Mouse (Mus musculus) brain, embryonic 14.5 days (tissue): ENCODE measurements around the gene Cadps. TPM values are rescaled to one million over a fixed set of nuclear protein-coding genes. Genes with fewer than 3 reads are reported as not detected.

Source experiments
- DNase-seq: peaks from one replicate; pipeline ENCODE4 v3.0.0-alpha.2; 2011; ENCODE audit warnings: low read depth
- CTCF ChIP-seq: fragments of 200-500 bp; IDR thresholded peaks from 2 replicates; pipeline ENCODE4 v1.5.1; 2012; ENCODE audit warnings: inconsistent platforms, mild to moderate bottlenecking, moderate library complexity, borderline replicate concordance; ENCODE audit not compliant: insufficient read depth, insufficient read length; ENCODE audit errors: extremely low read depth
- POLR2A ChIP-seq: fragments of 200-500 bp; IDR thresholded peaks from 2 replicates; pipeline ENCODE4 v1.6.1; 2012; ENCODE audit warnings: mild to moderate bottlenecking, inconsistent platforms, borderline replicate concordance; ENCODE audit not compliant: poor library complexity, insufficient read depth, insufficient read length, severe bottlenecking; ENCODE audit errors: extremely low read depth
- polyA plus RNA-seq: library from polyadenylated mRNA; depleted of rRNA; stranded (reverse); fragments of >200 nt; gene quantifications from 2 replicates; pipeline ENCODE4 v1.2.3, GENCODE M21; 2012

The Cadps gene
- polyA plus RNA-seq, 1 experiment = 146 TPM

GRCm38 (mm10) chr14:12690201-12690600 is 132.7 kb downstream of the Cadps start:
- DNase-seq = peak; percentile 14
- TF ChIP-seq POLR2A (no peak), CTCF (no peak)

GRCm38 (mm10) chr14:12685015-12685414 is 137.9 kb downstream of the Cadps start:
- DNase-seq = no peak
- TF ChIP-seq CTCF = no peak

- TF ChIP-seq POLR2A (no peak), CTCF (no peak)
- peak; percentile 75 for DNase-seq
Measured at GRCm38 (mm10) chr14:12680819-12681638, 141.8 kb downstream of the Cadps start.

GRCm38 (mm10) chr14:12661430-12661829 is 161.4 kb downstream of the Cadps start:
- DNase-seq = no peak
- TF ChIP-seq POLR2A (no peak), CTCF (no peak)

- peak; percentile 25 for DNase-seq
- TF ChIP-seq POLR2A = no peak
Measured at GRCm38 (mm10) chr14:12657351-12657750, 165.5 kb downstream of the Cadps start.

- TF ChIP-seq CTCF (no peak), POLR2A (no peak)
- DNase-seq = peak; percentile 82
Measured at GRCm38 (mm10) chr14:12642868-12643512, 179.9 kb downstream of the Cadps start.

- no peak for DNase-seq
- TF ChIP-seq CTCF = no peak
- no peak for TF ChIP-seq POLR2A
Measured at GRCm38 (mm10) chr14:12638762-12639161, 184.1 kb downstream of the Cadps start.

GRCm38 (mm10) chr14:12637121-12637754 is 185.6 kb downstream of the Cadps start:
- DNase-seq = peak; percentile 73
- TF ChIP-seq POLR2A = no peak
- TF ChIP-seq CTCF = no peak

- peak; percentile 76 for DNase-seq
- peak; percentile 49; the same call in 1 of the 2 replicates for TF ChIP-seq CTCF
- TF ChIP-seq POLR2A = no peak
Measured at GRCm38 (mm10) chr14:12624256-12625130, 198.4 kb downstream of the Cadps start.

GRCm38 (mm10) chr14:12607025-12607424 is 215.9 kb downstream of the Cadps start:
- DNase-seq = no peak
- TF ChIP-seq CTCF (no peak), POLR2A (no peak)

GRCm38 (mm10) chr14:12606202-12606601 is 216.7 kb downstream of the Cadps start:
- DNase-seq = no peak
- TF ChIP-seq POLR2A = no peak
- TF ChIP-seq CTCF = no peak
